Mouse (Mus musculus) lung, postnatal 0 days (tissue): Measurements from ENCODE around the gene Nat14.

Source experiments
- CTCF ChIP-seq: IDR thresholded peaks from 2 replicates; pipeline ENCODE4 v1.5.1; 2016; ENCODE audit warnings: antibody characterized with exemption, mild to moderate bottlenecking
- EP300 ChIP-seq: IDR thresholded peaks from 2 replicates; pipeline ENCODE4 v1.6.1; 2016; ENCODE audit warnings: antibody characterized with exemption, mild to moderate bottlenecking, control low read depth

DNA sequence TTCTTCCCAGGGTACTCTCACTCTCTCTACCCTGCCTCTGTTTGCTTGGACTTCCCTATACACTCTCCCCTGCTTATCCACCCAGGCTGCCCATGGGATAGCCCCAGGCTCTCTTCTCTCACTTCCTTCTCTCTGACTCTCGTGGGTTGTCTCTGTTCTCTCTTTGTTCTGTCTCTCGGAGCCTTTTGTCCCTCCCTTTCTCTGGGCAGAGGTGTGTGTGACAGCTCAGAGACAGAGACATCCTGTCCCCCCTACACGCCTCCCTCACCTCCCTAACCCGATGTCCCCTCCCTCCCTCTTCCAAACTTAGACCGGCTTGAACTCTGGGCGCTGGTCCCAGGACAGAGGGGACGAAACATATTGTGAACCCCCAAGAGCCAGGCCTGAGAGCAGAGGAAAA lies 49.9 kb downstream of the Nat14 start:
- TF ChIP-seq CTCF, result no peak
- TF ChIP-seq EP300, result peak; percentile 71
